9 mouse cellular contexts compared by ENCODE assay signal in genomic region chr11:101700446-101700845, GRCm38 (mm10). TPM values are rescaled to one million over a fixed set of nuclear protein-coding genes. Genes with fewer than 3 reads are reported as not detected.
DNase-seq lines count a peak whose midpoint lies in the region; ATAC-seq and TF ChIP-seq lines count a peak whose summit lies in the region.
"Had no signal": no experiment of that assay in that cellular context is flagged by ENCODE, and none has a peak within 500 bp of the region (broad histone marks: within the 10 kb centered on the region; RNA-seq: fewer than 3 reads in every experiment).

No protein-coding gene starts in this region.

- H3K27ac ChIP-seq in forebrain, embryonic 16.5 days (ENCODE audit: low read length): peak overlapping the region; percentile 48; the same call in 1 of the 2 replicates
- H3K27ac ChIP-seq in hindbrain, embryonic 12.5 days: no peak overlapping the region
- H3K27ac ChIP-seq: hindbrain, embryonic 15.5 days had no signal

- TF ChIP-seq POLR2A in myocyte (IDR thresholded peaks at IDR 0.05; ENCODE audit: insufficient read length, low read depth): no peak

- H3K36me3 ChIP-seq in forebrain, embryonic 16.5 days (ENCODE audit: control insufficient read depth, insufficient read depth): no peaks in the 10 kb centered on the region
- H3K36me3 ChIP-seq in myocyte (ENCODE audit: control insufficient read depth, insufficient read depth): no peaks in the 10 kb centered on the region
- no peaks in the 10 kb centered on the region for H3K36me3 ChIP-seq in hindbrain, embryonic 12.5 days
- H3K36me3 ChIP-seq: hindbrain, embryonic 15.5 days had no signal

- H3K27me3 ChIP-seq in forebrain, embryonic 16.5 days (replicated peaks; ENCODE audit: control insufficient read depth, insufficient read depth, low read length): no peaks in the 10 kb centered on the region
- H3K27me3 ChIP-seq in myocyte (ENCODE audit: control insufficient read depth, insufficient read depth, insufficient read length): no peaks in the 10 kb centered on the region
- H3K27me3 ChIP-seq in hindbrain, embryonic 12.5 days: no peaks in the 10 kb centered on the region
- H3K27me3 ChIP-seq: hindbrain, embryonic 15.5 days had no signal

- no peak overlapping the region for H3ac ChIP-seq in myocyte (ENCODE audit: control insufficient read depth, insufficient read length)

- H3K4me3 ChIP-seq in forebrain, embryonic 16.5 days (replicated peaks; ENCODE audit: low read length): no peak overlapping the region
- no peak overlapping the region for H3K4me3 ChIP-seq in myocyte
- H3K4me3 ChIP-seq in hindbrain, embryonic 12.5 days: no peak overlapping the region
- H3K4me3 ChIP-seq: hindbrain, embryonic 15.5 days had no signal

- H3K4me2 ChIP-seq in forebrain, embryonic 16.5 days (ENCODE audit: low read length): no peak overlapping the region
- peak overlapping the region; percentile 57 for H3K4me2 ChIP-seq in myocyte (ENCODE audit: low read depth)
- no peak overlapping the region for H3K4me2 ChIP-seq in hindbrain, embryonic 12.5 days (replicated peaks)
- H3K4me2 ChIP-seq: hindbrain, embryonic 15.5 days had no signal

- H3K9ac ChIP-seq in forebrain, embryonic 16.5 days (replicated peaks; ENCODE audit: low read depth, low read length): 0 out of 2 replicates have a peak overlapping the region, but pooled peaks have one; percentile 18
- H3K9ac ChIP-seq in hindbrain, embryonic 12.5 days: no peak overlapping the region
- H3K9ac ChIP-seq: hindbrain, embryonic 15.5 days had no signal

- 58% methylated on average over 12 of the region's 12 CpGs for WGBS in forebrain, embryonic 16.5 days
- WGBS in hindbrain, embryonic 12.5 days: 45% methylated on average over 12 of the region's 12 CpGs

- intact Hi-C loops in left cerebral cortex, postnatal 4 days (cut with DNase I): no loop called here
- intact Hi-C loops in left cerebral cortex, postnatal 10 days (cut with DNase I): no loop called here

- no peak for ATAC-seq in forebrain, embryonic 16.5 days
- no peak for ATAC-seq in hindbrain, embryonic 12.5 days (ENCODE audit: low FRiP score)

- no peaks in the 10 kb centered on the region for H3K9me3 ChIP-seq in forebrain, embryonic 16.5 days (ENCODE audit: control insufficient read depth, low read length)
- no peaks in the 10 kb centered on the region for H3K9me3 ChIP-seq in hindbrain, embryonic 12.5 days (replicated peaks)
- H3K9me3 ChIP-seq: hindbrain, embryonic 15.5 days had no signal

- H3K4me1 ChIP-seq in forebrain, embryonic 16.5 days (replicated peaks; ENCODE audit: control insufficient read depth, insufficient read depth, low read length): peaks cover 28% of the 10 kb centered on the region
- peaks cover 27% of the 10 kb centered on the region for H3K4me1 ChIP-seq in hindbrain, embryonic 12.5 days

- H3K79me2 ChIP-seq in myocyte (ENCODE audit: control insufficient read depth, insufficient read depth): no peaks in the 10 kb centered on the region

- DNase-seq in left cerebral cortex, postnatal 4 days: peak; percentile 19
- no peak for DNase-seq in left cerebral cortex, postnatal 10 days (ENCODE audit: extremely low spot score in 1 of 2, low spot score in 2 of 2)
- DNase-seq in brain, adult 2 months (ENCODE audit: low read depth, low spot score): peak; percentile 85
- peak; percentile 47 for DNase-seq in kidney, adult 9 months
- no peak for DNase-seq in retina, postnatal 1 day

TF ChIP-seq in myocyte, 11 proteins besides CTCF, POLR2A, EP300 and RAD21:
- TF ChIP-seq TCF3 (IDR thresholded peaks at IDR 0.05; ENCODE audit: insufficient read length, low read depth) (no peak), TCF12 (IDR thresholded peaks at IDR 0.05; ENCODE audit: insufficient read depth, poor library complexity, severe bottlenecking) (no peak), E2F4 (IDR thresholded peaks at IDR 0.05; ENCODE audit: insufficient read depth) (no peak), MYOG (IDR thresholded peaks at IDR 0.05; ENCODE audit: control insufficient read depth in 1 of 3, insufficient read depth in 1 of 3, insufficient read length in 2 of 3, low read depth in 2 of 3) (peak in 1 of 3 experiments; percentile 48), MAX (IDR thresholded peaks at IDR 0.05; ENCODE audit: low read depth) (no peak), SRF (IDR thresholded peaks at IDR 0.05; ENCODE audit: control insufficient read depth, insufficient read length, low read depth) (no peak), REST (IDR thresholded peaks at IDR 0.05; ENCODE audit: insufficient read depth, insufficient read length) (no peak), POLR2AphosphoS2 (IDR thresholded peaks at IDR 0.05; ENCODE audit: insufficient read length, low read depth) (no peak), USF1 (IDR thresholded peaks at IDR 0.05; ENCODE audit: low read depth) (no peak)
TF ChIP-seq in myocyte: peak in this region for 1.

RNA-seq across cellular contexts. Expression of gene Dhx8, which starts 32.3 kb away (rescaled TPM):
- total RNA-seq in left cerebral cortex, postnatal 4 days (2021): 10 to 100 TPM; 37.2 to 41.2 TPM
- 10 to 100 TPM; 32.8 to 34.5 TPM for total RNA-seq in left cerebral cortex, postnatal 10 days (2021)
- polyA plus RNA-seq in forebrain, embryonic 16.5 days (2015; fragmentation: Nextera tagmentation; extraction: Ambion mirVana): 39.9 and 41.9 TPM in 2 replicates
- 19.1 TPM for polyA plus RNA-seq in myocyte (2012; fragmentation: generic; extraction: Trizol)
- polyA plus RNA-seq in hindbrain, embryonic 12.5 days (2016; fragmentation: Nextera tagmentation; extraction: Ambion mirVana): 41.8 and 50.0 TPM in 2 replicates

RNA-seq across cellular contexts. Expression of gene Arl4d, which starts 35.1 kb away (rescaled TPM):
- total RNA-seq in left cerebral cortex, postnatal 4 days (2021): 10 to 100 TPM; 23.3 to 26.5 TPM
- total RNA-seq in left cerebral cortex, postnatal 10 days (2021): 10 to 100 TPM; 25.3 to 26.0 TPM
- 36.5 and 42.2 TPM in 2 replicates for polyA plus RNA-seq in forebrain, embryonic 16.5 days (2015; fragmentation: Nextera tagmentation; extraction: Ambion mirVana)
- 7.7 TPM for polyA plus RNA-seq in myocyte (2012; fragmentation: generic; extraction: Trizol)
- 11.6 and 12.1 TPM in 2 replicates for polyA plus RNA-seq in hindbrain, embryonic 12.5 days (2016; fragmentation: Nextera tagmentation; extraction: Ambion mirVana)

Comparison
In these comparisons a context has a peak if more than half of its experiments do, and no peak if none do; other contexts are left out.
1. DNase-seq: peak in left cerebral cortex, postnatal 4 days (single experiment), brain, adult 2 months (single experiment) and kidney, adult 9 months (single experiment); none in left cerebral cortex, postnatal 10 days (0 of 2) and retina, postnatal 1 day (single experiment).